Mouse (Mus musculus) liver, embryonic 16.5 days (tissue): ENCODE measurements around the gene Spg7. TPM values are rescaled to one million over a fixed set of nuclear protein-coding genes. Genes with fewer than 3 reads are reported as not detected.

ENCODE experiments used
- ATAC-seq: fragments of 200-750 bp; cut with Nextera tagmentation; 2 replicates; pipeline ENCODE4 v1.8.0; 2017; ENCODE audit warnings: low read depth, mild to moderate bottlenecking, moderate number of reproducible peaks, moderate library complexity
- H3K27ac ChIP-seq: fragments of 300-500 bp; sonication (generic); 2 replicates; pipeline ENCODE4 v1.5.1; 2014; ENCODE audit warnings: mild to moderate bottlenecking, low read length
- H3K27me3 ChIP-seq: fragments of 300-500 bp; sonication (generic); 2 replicates; pipeline ENCODE4 v1.6.1; 2014; ENCODE audit warnings: low read depth, low read length, mixed read lengths; ENCODE audit not compliant: control insufficient read depth, insufficient read depth
- H3K36me3 ChIP-seq: fragments of 300-500 bp; sonication (generic); 2 replicates; pipeline ENCODE4 v1.6.1; 2014; ENCODE audit warnings: mild to moderate bottlenecking; ENCODE audit not compliant: control insufficient read depth, insufficient read depth
- H3K4me1 ChIP-seq: fragments of 300-500 bp; sonication (generic); 2 replicates; pipeline ENCODE4 v1.6.1; 2014; ENCODE audit warnings: low read depth, low read length, mixed read lengths; ENCODE audit not compliant: control insufficient read depth
- H3K4me2 ChIP-seq: fragments of 300-500 bp; sonication (generic); 2 replicates; pipeline ENCODE4 v1.6.1; 2014; ENCODE audit warnings: low read depth, low read length, mixed read lengths
- H3K4me3 ChIP-seq: fragments of 300-500 bp; sonication (generic); 2 replicates; pipeline ENCODE4 v1.5.1; 2014; ENCODE audit warnings: low read depth, mild to moderate bottlenecking, low read length
- H3K9ac ChIP-seq: fragments of 300-500 bp; sonication (generic); 2 replicates; pipeline ENCODE4 v1.6.1; 2014; ENCODE audit warnings: low read depth, low read length
- H3K9me3 ChIP-seq: fragments of 300-500 bp; sonication (generic); replicated peaks from 2 replicates; pipeline ENCODE4 v1.6.1; 2016; ENCODE audit warnings: low read length; ENCODE audit not compliant: control insufficient read depth
- WGBS: fragments of 180-500 bp; shearing (Covaris S2); extraction: QIAGEN DNeasy Blood & Tissue Kit; methylation state at CpG from one replicate; pipeline ENCODE4 v1.1.7; 2014; ENCODE audit not compliant: insufficient replicate concordance; 5-methylcytosine and 5-hydroxymethylcytosine counted together
- polyA plus RNA-seq: library from polyadenylated mRNA; unstranded; fragments of >200 nt; fragmentation: Nextera tagmentation; extraction: Ambion mirVana; gene quantifications from 2 replicates; pipeline ENCODE4 v1.2.1, GENCODE M21; 2015

Gene Spg7
- polyA plus RNA-seq: 19.9 and 20.7 TPM in 2 replicates

GRCm38 (mm10) chr8:123062721-123063120 is at the start of gene Spg7:
TSS of gene Spg7 (plus strand) at chr8:123062942.
- Histone ChIP-seq H3K4me3 (no peak within 1 kb of the TSS), H3K4me1 (peaks cover 20% of the 10 kb centered on the region), H3K36me3 (no peaks in the 10 kb centered on the region), H3K27me3 (no peaks in the 10 kb centered on the region), H3K4me2 (no peak within 1 kb of the TSS), H3K9me3 (no peaks in the 10 kb centered on the region), H3K9ac (no peak within 1 kb of the TSS), H3K27ac (no peak within 1 kb of the TSS)
- ATAC-seq: no peak
- WGBS: 65% methylated on average over 7 of the region's 7 CpGs

DNA sequence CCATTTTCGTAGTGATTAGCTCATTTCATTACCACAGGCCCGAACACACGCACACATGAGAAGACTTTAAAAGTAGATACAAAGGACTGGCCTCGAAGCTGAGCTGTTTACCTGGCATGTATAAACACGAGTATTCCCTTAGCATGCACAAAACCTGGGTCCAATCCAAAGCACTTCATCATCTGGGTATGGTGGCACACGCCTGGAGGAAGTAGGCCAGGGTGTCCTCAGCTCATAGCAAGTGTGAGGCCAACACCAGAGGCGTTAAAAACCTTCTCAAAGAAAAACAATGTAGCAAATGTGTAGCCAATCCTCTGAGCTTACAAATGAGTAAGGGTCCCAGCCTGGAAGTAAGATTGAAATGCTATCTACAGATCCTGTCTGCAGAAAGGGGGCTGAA is 48.3 kb upstream of the Spg7 start:
- ATAC-seq: no peak
- peaks cover 17% of the 10 kb centered on the region for H3K4me1 ChIP-seq
- no peak overlapping the region for H3K4me2 ChIP-seq
- 81% methylated on average over 7 of the region's 7 CpGs for WGBS
- H3K36me3 ChIP-seq: no peaks in the 10 kb centered on the region
- H3K9ac ChIP-seq: no peak overlapping the region
- no peak overlapping the region for H3K27ac ChIP-seq
- H3K27me3 ChIP-seq: no peaks in the 10 kb centered on the region
- no peak overlapping the region for H3K4me3 ChIP-seq
- H3K9me3 ChIP-seq: no peaks in the 10 kb centered on the region

DNA sequence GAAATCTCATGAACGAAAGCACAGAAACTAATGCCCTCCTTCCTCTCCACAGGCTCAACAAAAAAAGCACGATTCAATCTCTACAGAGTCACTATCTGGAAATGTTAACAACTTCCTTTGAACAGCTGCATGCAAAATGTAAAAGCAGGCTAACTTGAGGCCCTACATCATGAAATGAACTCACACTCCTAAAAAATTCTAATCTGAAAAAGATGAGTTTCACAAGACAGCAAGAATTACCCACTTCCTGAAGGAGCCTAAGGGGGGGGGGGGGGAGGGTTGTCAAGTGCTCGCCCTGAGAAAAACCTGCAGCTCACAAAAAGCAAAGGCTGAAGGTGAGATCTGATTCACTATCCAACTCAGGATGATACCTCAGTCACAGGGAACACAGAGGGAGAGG is 47.7 kb upstream of the Spg7 start:
- H3K27me3 ChIP-seq: no peaks in the 10 kb centered on the region
- H3K27ac ChIP-seq: no peak overlapping the region
- no peak for ATAC-seq
- peaks cover 18% of the 10 kb centered on the region for H3K4me1 ChIP-seq
- no peak overlapping the region for H3K4me3 ChIP-seq
- no peaks in the 10 kb centered on the region for H3K36me3 ChIP-seq
- H3K4me2 ChIP-seq: no peak overlapping the region
- WGBS: 26% methylated on average over 3 of the region's 3 CpGs
- H3K9ac ChIP-seq: no peak overlapping the region
- no peaks in the 10 kb centered on the region for H3K9me3 ChIP-seq

GRCm38 (mm10) chr8:123017143-123017542 is 45.6 kb upstream of the Spg7 start:
- WGBS: 83% methylated on average over 4 of the region's 4 CpGs
- Histone ChIP-seq H3K36me3 (no peaks in the 10 kb centered on the region), H3K9me3 (no peaks in the 10 kb centered on the region), H3K9ac (no peak overlapping the region), H3K4me3 (no peak overlapping the region), H3K27me3 (no peaks in the 10 kb centered on the region), H3K4me2 (no peak overlapping the region), H3K4me1 (peaks cover 27% of the 10 kb centered on the region), H3K27ac (no peak overlapping the region)
- ATAC-seq: no peak

DNA sequence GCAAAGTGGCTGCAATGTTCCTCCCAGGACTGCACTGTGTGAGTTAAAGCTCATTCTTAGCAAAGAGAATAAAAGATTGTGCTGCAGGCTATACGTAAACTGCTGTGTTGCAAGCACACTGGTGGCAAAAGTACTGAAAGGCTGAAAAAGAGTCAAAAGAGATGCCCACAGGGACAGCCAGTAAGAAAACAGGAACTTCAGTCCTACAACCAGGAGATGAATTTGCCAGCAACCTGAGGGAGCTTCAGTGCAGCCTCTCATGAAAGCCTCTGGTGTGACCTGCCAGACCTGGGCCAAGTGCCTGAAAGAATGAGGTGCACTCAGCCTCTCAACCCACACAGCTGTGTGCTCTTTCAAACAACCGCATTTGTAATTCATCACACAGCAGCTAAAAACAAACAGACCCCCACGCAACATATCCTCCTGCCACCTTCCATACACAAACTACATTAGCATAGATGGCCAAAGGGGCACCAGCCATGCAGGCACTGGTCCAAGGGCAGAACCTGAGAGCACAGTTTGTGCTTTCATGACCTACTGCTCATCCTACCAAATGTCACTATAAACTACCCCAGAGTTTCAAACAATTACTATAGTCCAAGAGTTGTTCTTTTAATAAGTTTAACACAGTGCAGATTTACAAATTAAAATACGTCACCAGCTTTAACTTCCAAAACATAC is 44.1 kb upstream of the Spg7 start:
- Histone ChIP-seq H3K4me1 (peaks cover 30% of the 10 kb centered on the region), H3K9me3 (no peaks in the 10 kb centered on the region), H3K36me3 (no peaks in the 10 kb centered on the region), H3K4me2 (no peak overlapping the region), H3K4me3 (no peak overlapping the region), H3K27ac (no peak overlapping the region; the same call in 1 of the 2 replicates), H3K27me3 (no peaks in the 10 kb centered on the region), H3K9ac (no peak overlapping the region)
- 69% methylated on average over 4 of the region's 4 CpGs for WGBS
- peak; percentile 37; the same call in 1 of the 2 replicates for ATAC-seq

DNA sequence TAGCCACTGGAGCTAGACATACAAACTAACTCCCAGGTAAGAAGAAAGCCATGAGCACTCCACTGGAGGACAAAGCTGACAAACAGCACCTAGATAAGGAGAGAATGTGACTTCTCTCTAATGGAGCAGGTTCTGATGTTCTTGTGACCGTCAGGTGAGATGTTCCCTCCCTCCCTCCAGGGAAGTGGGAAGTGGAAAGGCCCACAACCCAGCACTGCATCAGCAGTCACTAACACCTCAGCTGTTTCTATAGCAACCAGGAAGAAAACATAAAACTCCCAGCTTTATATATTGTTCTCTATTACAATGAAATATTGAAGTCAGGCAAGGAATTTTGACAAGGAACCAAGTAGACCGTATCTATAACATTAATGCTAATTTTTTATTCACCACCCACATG is 42.7 kb upstream of the Spg7 start:
- no peak for ATAC-seq

DNA sequence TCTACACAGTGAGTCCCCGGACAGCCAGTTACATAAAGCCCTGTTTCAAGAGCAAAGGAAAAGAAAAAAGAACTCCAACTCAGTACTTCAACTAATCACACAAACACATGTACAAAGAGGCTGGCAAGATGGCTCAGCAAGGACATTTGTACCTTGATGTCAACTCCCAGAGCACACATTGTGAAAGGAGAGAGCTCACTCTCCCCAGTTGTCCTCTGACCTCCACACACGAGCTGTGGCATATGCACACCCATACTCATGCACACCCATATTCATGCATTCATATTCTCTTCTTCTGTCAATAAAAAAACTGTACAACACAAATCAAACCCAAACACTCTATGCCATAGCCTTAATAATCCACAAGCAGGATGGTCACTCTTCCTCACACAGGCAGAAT is 41.9 kb upstream of the Spg7 start:
- no peak overlapping the region for H3K9ac ChIP-seq
- no peak overlapping the region for H3K4me2 ChIP-seq
- H3K4me1 ChIP-seq: peaks cover 34% of the 10 kb centered on the region
- ATAC-seq: peak; percentile 53
- H3K9me3 ChIP-seq: no peaks in the 10 kb centered on the region
- no peaks in the 10 kb centered on the region for H3K36me3 ChIP-seq
- 65% methylated on average over 2 of the region's 2 CpGs for WGBS
- H3K27me3 ChIP-seq: no peaks in the 10 kb centered on the region
- H3K27ac ChIP-seq: peak overlapping the region; percentile 4; the same call in 1 of the 2 replicates
- H3K4me3 ChIP-seq: no peak overlapping the region

More for the DNA sequence above, 42.7 kb upstream of the Spg7 start:
- peaks cover 30% of the 10 kb centered on the region for H3K4me1 ChIP-seq
- H3K36me3 ChIP-seq: no peaks in the 10 kb centered on the region
- H3K4me3 ChIP-seq: no peak overlapping the region
- no peak overlapping the region for H3K9ac ChIP-seq
- no peak overlapping the region for H3K27ac ChIP-seq
- no peaks in the 10 kb centered on the region for H3K9me3 ChIP-seq
- no peak overlapping the region for H3K4me2 ChIP-seq
- WGBS: 68% methylated on average over 2 of the region's 2 CpGs
- H3K27me3 ChIP-seq: no peaks in the 10 kb centered on the region

GRCm38 (mm10) chr8:123021259-123021658 is 41.5 kb upstream of the Spg7 start:
- no peaks in the 10 kb centered on the region for H3K9me3 ChIP-seq
- no peaks in the 10 kb centered on the region for H3K27me3 ChIP-seq
- peak; percentile 70 for ATAC-seq
- no peak overlapping the region for H3K4me2 ChIP-seq
- H3K4me1 ChIP-seq: peaks cover 38% of the 10 kb centered on the region
- 0 out of 2 replicates have a peak overlapping the region, but pooled peaks have one; percentile 8 for H3K27ac ChIP-seq
- no peak overlapping the region for H3K4me3 ChIP-seq
- H3K9ac ChIP-seq: no peak overlapping the region
- WGBS: 56% methylated on average over 1 of the region's 1 CpGs
- H3K36me3 ChIP-seq: no peaks in the 10 kb centered on the region

GRCm38 (mm10) chr8:123022727-123023126 is 40.0 kb upstream of the Spg7 start:
- Histone ChIP-seq H3K4me2 (no peak overlapping the region), H3K36me3 (no peaks in the 10 kb centered on the region), H3K27ac (no peak overlapping the region), H3K27me3 (no peaks in the 10 kb centered on the region), H3K4me3 (no peak overlapping the region), H3K9me3 (no peaks in the 10 kb centered on the region), H3K9ac (no peak overlapping the region), H3K4me1 (peaks cover 38% of the 10 kb centered on the region)
- WGBS: 78% methylated on average over 3 of the region's 3 CpGs
- ATAC-seq: no peak
